Mouse (Mus musculus) midbrain, embryonic 14.5 days (tissue): ENCODE data around the gene Serpinb6c. TPM values are rescaled to one million over a fixed set of nuclear protein-coding genes. Genes with fewer than 3 reads are reported as not detected.
"Not testable (repeated sequence)": the region's sequence is repeated elsewhere in the genome, so short reads cannot be mapped to it uniquely, and the experiment has no call there.

Experiments used
- ATAC-seq: fragments of 200-750 bp; cut with Nextera tagmentation; 2 replicates; pipeline ENCODE4 v1.8.0; 2017; ENCODE audit warnings: moderate number of reproducible peaks, moderate library complexity; ENCODE audit not compliant: low FRiP score, low TSS enrichment
- DNase-seq: peaks from one replicate; pipeline ENCODE4 v3.0.0-alpha.2; 2015
- H3K27ac ChIP-seq: fragments of 300-500 bp; sonication (generic); replicated peaks from 2 replicates; pipeline ENCODE4 v1.5.1; 2014; ENCODE audit warnings: mild to moderate bottlenecking, low read depth, low read length, moderate library complexity
- H3K27me3 ChIP-seq: fragments of 300-500 bp; sonication (generic); 2 replicates; pipeline ENCODE4 v1.6.1; 2014; ENCODE audit warnings: low read length, control low read depth, mixed read lengths; ENCODE audit not compliant: control insufficient read depth, insufficient read depth
- H3K36me3 ChIP-seq: fragments of 300-500 bp; sonication (generic); 2 replicates; pipeline ENCODE4 v1.6.1; 2014; ENCODE audit warnings: low read length, control low read depth; ENCODE audit not compliant: control insufficient read depth, insufficient read depth
- H3K4me1 ChIP-seq: fragments of 300-500 bp; sonication (generic); 2 replicates; pipeline ENCODE4 v1.6.1; 2014; ENCODE audit warnings: mild to moderate bottlenecking, antibody characterized with exemption, low read length, control low read depth; ENCODE audit not compliant: control insufficient read depth, insufficient read depth
- H3K4me2 ChIP-seq: fragments of 300-500 bp; sonication (generic); 2 replicates; pipeline ENCODE4 v1.6.1; 2014; ENCODE audit warnings: mild to moderate bottlenecking, low read length, moderate library complexity
- H3K4me3 ChIP-seq: fragments of 300-500 bp; sonication (generic); replicated peaks from 2 replicates; pipeline ENCODE4 v1.5.1; 2014; ENCODE audit warnings: low read depth, low read length
- H3K9ac ChIP-seq: fragments of 300-500 bp; sonication (generic); replicated peaks from 2 replicates; pipeline ENCODE4 v1.6.1; 2014; ENCODE audit warnings: mild to moderate bottlenecking, low read length, moderate library complexity
- H3K9me3 ChIP-seq: fragments of 300-500 bp; sonication (generic); 2 replicates; pipeline ENCODE4 v1.6.1; 2016; ENCODE audit warnings: low read length, control low read depth, mixed read lengths; ENCODE audit not compliant: control insufficient read depth
- WGBS: fragments of 180-500 bp; shearing (Covaris S2); extraction: QIAGEN DNeasy Blood & Tissue Kit; methylation state at CpG from one replicate; pipeline ENCODE4 v1.1.7; 2014; 5-methylcytosine and 5-hydroxymethylcytosine counted together
- polyA plus RNA-seq: library from polyadenylated mRNA; unstranded; fragments of >200 nt; fragmentation: Nextera tagmentation; extraction: Ambion mirVana; gene quantifications from 2 replicates; pipeline ENCODE4 v1.2.1, GENCODE M21; 2014

Gene Serpinb6c
- polyA plus RNA-seq = 0.16 TPM in 1 of 2 replicates, not detected in the other

DNA sequence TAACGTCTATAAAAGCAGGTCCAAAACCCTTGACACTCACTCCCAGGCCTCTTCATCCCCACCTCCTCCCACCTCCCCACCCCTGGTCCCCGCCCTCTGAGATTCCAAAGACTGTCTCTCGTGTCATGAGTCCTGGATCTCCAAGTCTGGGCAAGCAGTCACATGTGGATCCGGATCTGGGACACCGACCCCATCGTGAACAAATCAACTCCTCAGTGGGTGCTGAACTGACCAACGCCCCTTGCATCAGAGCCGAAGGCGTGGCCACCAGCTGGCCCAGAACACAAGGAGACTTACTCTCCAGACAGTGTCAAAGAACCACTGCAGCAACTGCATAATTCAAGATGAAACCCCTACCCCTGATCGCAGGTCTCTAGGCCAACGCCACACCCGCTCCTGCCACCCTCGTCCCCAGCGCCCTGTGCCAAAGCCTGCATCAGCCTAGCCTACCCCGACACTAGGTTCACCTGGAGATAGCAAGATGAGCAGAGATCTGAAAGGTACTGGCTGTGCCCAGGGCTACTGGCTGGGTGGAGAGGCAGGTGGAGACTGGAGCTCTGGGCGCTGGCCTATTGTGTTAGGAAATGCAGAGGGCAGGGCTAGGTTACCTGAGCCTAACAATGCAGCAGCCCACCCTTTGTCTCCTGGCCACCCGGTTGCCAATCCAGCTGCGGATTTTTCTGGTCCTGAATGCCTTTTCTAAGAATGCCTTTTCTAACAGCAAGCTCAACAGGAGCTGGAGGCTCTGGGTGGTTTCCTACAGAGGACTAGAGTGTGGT is at the start of gene Serpinb6c:
TSS of gene Serpinb6c (minus strand) at position 533 of the 779 bp plus-strand sequence.
- Histone ChIP-seq H3K27ac (no peak within 1 kb of the TSS), H3K4me3 (no peak within 1 kb of the TSS), H3K9ac (no peak within 1 kb of the TSS), H3K27me3 (no peaks in the 10 kb centered on the region), H3K4me1 (no peaks in the 10 kb centered on the region), H3K36me3 (no peaks in the 10 kb centered on the region), H3K9me3 (no peaks in the 10 kb centered on the region), H3K4me2 (no peak within 1 kb of the TSS)
- ATAC-seq (no peak; the same call in 1 of the 2 replicates), DNase-seq (no peak)
- 77% methylated on average over 18 of the region's 18 CpGs for WGBS

DNA sequence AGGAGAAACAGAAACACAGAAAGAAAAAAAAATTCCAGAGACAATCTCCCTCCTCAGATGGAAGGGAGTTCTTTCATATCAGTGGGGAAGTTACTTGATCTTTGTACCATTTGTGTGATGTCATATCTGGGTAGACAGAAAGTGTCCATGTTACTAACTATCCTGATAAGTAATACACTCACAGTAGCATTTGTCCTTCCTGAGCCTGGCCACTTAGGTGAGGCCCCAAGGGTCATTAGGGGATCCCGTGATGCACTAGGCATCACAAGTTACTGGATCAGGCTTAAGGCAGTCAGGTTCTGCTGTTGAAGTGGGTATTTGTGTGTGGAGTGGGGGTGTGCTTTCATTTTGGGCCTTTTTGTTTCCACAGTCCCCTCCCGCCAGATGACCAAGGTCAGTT is 47.4 kb upstream of the Serpinb6c start:
- Histone ChIP-seq H3K36me3 (no peaks in the 10 kb centered on the region), H3K9me3 (no peaks in the 10 kb centered on the region), H3K4me2 (no peak overlapping the region), H3K4me3 (no peak overlapping the region), H3K9ac (no peak overlapping the region), H3K27me3 (no peaks in the 10 kb centered on the region), H3K4me1 (no peaks in the 10 kb centered on the region), H3K27ac (no peak overlapping the region)
- DNase-seq (no peak), ATAC-seq (no peak)
- 85% methylated on average over 2 of the region's 2 CpGs for WGBS

DNA sequence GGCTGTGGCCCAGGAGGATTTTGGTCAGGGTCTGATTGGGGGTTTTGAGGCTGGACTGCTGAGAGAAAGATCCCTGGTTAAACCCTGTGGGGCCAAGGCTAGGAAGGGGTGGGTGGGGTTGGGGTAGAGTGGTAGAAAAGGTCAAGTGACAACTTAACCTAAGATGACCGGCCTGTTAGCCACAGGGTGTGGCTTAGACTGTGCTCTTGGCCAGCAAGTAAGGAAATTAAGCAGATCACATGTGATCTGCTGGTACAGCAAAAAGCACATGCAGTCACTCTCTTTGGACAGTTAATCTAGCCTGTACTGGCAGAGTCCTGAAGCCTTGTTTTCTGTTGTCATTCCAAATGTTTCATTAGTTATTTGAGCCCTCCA is 46.6 kb upstream of the Serpinb6c start:
- Histone ChIP-seq H3K4me3 (no peak overlapping the region), H3K4me1 (no peaks in the 10 kb centered on the region), H3K9ac (no peak overlapping the region), H3K27me3 (no peaks in the 10 kb centered on the region), H3K36me3 (no peaks in the 10 kb centered on the region), H3K27ac (no peak overlapping the region), H3K4me2 (no peak overlapping the region), H3K9me3 (no peaks in the 10 kb centered on the region)
- no peak for ATAC-seq
- no peak for DNase-seq
- 69% methylated on average over 1 of the region's 1 CpGs for WGBS

DNA sequence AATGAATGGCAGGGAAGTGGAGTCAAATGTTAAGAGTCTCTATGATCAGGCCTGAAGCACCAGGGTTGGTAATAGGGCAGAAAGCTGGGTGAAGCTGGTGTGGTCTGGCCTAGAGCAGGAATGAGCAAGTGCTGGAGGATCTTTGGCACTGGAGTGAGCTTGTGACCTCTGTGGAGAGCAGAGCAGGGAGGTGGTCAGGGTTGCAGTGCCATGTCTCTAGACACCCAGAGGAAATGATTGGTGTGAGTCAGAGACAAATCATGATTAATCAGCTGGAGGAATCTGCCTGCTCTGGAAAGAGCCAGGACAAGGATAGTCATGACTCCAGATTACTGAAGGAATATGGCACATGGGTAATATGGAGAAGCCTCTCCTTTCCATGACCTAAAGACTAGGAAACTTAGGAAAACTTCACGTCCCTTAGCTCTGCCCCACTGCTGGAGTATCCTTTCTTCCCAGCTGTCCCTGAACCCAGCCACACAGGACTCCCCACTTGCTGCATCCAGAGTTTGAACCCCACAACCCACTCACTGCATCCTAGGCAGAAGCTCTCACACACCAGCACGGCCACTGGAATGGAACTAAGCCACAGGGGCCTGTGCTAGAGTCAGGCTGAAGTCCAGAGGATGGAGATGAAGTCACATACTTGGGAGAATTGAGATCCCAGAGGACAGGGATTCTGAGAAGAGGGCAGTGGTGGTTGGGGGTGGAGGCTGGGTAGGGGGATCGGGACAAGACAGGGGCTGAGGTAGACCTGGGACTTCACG is 46.0 kb upstream of the Serpinb6c start:
- no peak overlapping the region for H3K9ac ChIP-seq
- H3K4me3 ChIP-seq = no peak overlapping the region
- DNase-seq (no peak), ATAC-seq (no peak)
- no peak overlapping the region for H3K27ac ChIP-seq
- no peaks in the 10 kb centered on the region for H3K9me3 ChIP-seq
- no peaks in the 10 kb centered on the region for H3K27me3 ChIP-seq
- no peaks in the 10 kb centered on the region for H3K36me3 ChIP-seq
- H3K4me2 ChIP-seq = no peak overlapping the region
- no peaks in the 10 kb centered on the region for H3K4me1 ChIP-seq
- 84% methylated on average over 4 of the region's 4 CpGs for WGBS

DNA sequence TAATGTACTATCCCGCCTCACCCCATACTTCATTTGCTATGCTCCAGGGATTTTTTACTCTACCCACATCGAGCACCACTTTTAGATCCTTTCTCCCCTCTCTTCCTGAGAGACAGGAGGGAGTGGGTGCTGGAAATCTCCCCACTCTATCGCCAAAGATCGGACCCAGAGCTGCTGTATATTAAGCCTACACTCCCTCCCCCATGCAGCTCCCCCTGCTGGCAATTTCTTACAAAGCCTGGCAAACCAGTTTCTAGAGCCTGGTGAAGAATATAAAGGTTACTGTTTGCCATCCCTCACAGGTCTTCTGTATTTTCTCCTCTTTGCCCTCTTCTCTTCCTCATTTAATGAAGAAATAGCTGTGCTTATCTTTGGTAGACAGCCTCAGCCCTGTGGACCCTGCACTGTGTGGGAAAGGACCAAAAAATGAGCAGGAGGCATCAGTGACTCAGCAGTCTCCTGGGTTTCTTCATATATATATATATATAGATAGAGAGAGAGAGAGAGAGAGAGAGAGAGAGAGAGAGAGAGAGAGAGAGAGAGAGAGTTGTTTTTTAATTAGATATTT is 36.8 kb upstream of the Serpinb6c start:
- no peak overlapping the region for H3K27ac ChIP-seq
- no peak overlapping the region for H3K9ac ChIP-seq
- H3K9me3 ChIP-seq = no peaks in the 10 kb centered on the region
- 50% methylated on average over 4 of the region's 4 CpGs for WGBS
- no peaks in the 10 kb centered on the region for H3K36me3 ChIP-seq
- H3K4me2 ChIP-seq = no peak overlapping the region
- H3K4me3 ChIP-seq = no peak overlapping the region
- DNase-seq = peak; percentile 21
- H3K27me3 ChIP-seq = no peaks in the 10 kb centered on the region
- no peak for ATAC-seq
- no peaks in the 10 kb centered on the region for H3K4me1 ChIP-seq

DNA sequence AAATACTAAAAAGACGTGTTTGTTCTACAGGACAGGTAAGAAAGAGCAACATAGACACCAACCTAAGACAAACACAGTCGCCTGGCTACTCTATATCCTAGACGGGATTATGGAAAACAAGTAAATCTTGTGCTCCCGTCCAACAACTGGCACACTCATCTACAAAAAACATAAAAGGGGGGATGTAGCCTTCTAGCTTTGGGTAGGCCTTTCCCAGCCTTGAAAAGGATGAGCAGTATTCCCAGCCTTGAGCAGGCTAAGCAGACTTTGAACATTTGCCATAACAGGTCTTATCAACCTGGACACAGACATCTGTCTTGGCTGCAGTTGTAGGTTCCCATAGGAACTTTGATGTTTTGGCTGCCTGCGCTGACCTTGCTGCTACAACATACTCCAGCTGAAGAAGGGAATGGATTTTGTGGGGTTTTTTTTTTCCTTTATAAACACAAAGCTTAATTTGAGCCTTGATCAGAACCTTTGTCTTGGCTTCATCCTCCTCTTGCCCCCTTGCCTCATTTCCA is 35.8 kb upstream of the Serpinb6c start:
- no peak for ATAC-seq
- no peaks in the 10 kb centered on the region for H3K4me1 ChIP-seq
- H3K9me3 ChIP-seq = no peaks in the 10 kb centered on the region

DNA sequence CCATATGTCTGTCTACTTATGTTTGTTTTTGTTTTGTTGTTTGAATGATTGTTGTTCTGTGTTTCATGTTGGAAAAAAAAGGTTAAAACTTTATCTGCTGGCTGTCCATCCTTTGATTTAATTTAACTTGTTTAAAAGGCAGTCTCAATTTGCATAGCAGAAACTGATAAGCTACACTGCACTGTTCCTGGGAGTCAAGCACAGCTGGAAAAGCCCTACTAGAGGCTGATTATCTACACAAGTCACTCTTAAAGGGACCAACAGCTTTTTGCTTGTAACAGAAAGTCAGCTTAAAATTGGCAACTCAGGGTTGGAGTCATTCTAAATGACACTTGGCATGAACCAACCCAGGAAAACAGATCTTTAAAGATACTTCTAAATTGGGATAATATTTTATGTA is 32.1 kb upstream of the Serpinb6c start:
- DNase-seq, H3K27me3 ChIP-seq, H3K36me3 ChIP-seq, H3K9me3 ChIP-seq, H3K9ac ChIP-seq, H3K4me1 ChIP-seq, H3K27ac ChIP-seq, H3K4me2 ChIP-seq, ATAC-seq, H3K4me3 ChIP-seq: not testable (repeated sequence)

More for the DNA sequence above, 35.8 kb upstream of the Serpinb6c start:
- H3K4me2 ChIP-seq = no peak overlapping the region
- no peak for DNase-seq
- no peak overlapping the region for H3K4me3 ChIP-seq
- 85% methylated on average over 5 of the region's 5 CpGs for WGBS
- H3K27me3 ChIP-seq = no peaks in the 10 kb centered on the region
- H3K9ac ChIP-seq = no peak overlapping the region
- no peak overlapping the region for H3K27ac ChIP-seq
- no peaks in the 10 kb centered on the region for H3K36me3 ChIP-seq

DNA sequence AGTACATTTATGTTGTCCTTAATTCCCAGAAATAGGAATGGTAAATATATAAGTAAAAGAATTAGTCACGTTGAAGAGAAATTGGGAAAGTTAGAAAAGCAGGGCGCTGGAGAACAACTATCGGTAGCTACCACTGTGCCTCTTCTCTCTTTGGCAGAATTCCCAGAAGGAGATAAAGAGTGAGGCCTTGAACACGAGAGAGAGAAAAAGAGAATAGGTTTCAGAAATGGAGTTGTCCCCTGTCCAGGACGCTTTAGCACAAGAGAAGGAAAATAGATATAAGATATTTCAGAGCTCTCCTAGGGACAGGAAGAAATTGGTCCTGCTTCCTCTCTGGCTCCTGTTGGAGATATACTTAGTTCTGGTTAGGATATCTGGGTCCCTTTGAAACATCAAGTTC is 31.6 kb upstream of the Serpinb6c start:
- ATAC-seq = no peak
- no peaks in the 10 kb centered on the region for H3K36me3 ChIP-seq
- no peak overlapping the region for H3K9ac ChIP-seq
- DNase-seq = peak; percentile 3
- no peak overlapping the region for H3K4me2 ChIP-seq
- no peak overlapping the region for H3K27ac ChIP-seq
- peaks cover 3% of the 10 kb centered on the region for H3K4me1 ChIP-seq
- H3K4me3 ChIP-seq = no peak overlapping the region
- no peaks in the 10 kb centered on the region for H3K9me3 ChIP-seq
- 69% methylated on average over 5 of the region's 5 CpGs for WGBS
- no peaks in the 10 kb centered on the region for H3K27me3 ChIP-seq
